Mouse (Mus musculus): ENCODE results near the gene Sdf4.

- TF ChIP-seq CTCF (IDR thresholded peaks at IDR 0.05; ENCODE audit: low read depth, low read length) (no peak), GATA1 (IDR thresholded peaks at IDR 0.05; ENCODE audit: borderline replicate concordance, low read length) (no peak)
Measured at GRCm38 (mm10) chr4:155943534-155944249, 49.0 kb upstream of the Sdf4 start, which contains the start of gene Ube2j2.
